Mouse (Mus musculus): ENCODE results near the gene Izumo4.

Izumo4 gene

GRCm38 (mm10) chr10:80686617-80687016 lies 15.4 kb upstream of the Izumo4 start:
- no peak for DNase-seq (ENCODE audit: extremely low spot score, low spot score)

- no peak for DNase-seq (ENCODE audit: extremely low spot score, low spot score)
Measured at GRCm38 (mm10) chr10:80687850-80688249, 14.1 kb upstream of the Izumo4 start.

GRCm38 (mm10) chr10:80692249-80693165 lies 9.5 kb upstream of the Izumo4 start:
- DNase-seq (ENCODE audit: extremely low spot score, low spot score), result no peak

- no peak for DNase-seq (ENCODE audit: extremely low spot score, low spot score)
Measured at GRCm38 (mm10) chr10:80693401-80694045, 8.5 kb upstream of the Izumo4 start.

- no peak for DNase-seq (ENCODE audit: extremely low spot score, low spot score)
Measured at GRCm38 (mm10) chr10:80694159-80694938, 7.6 kb upstream of the Izumo4 start.

- DNase-seq (ENCODE audit: extremely low spot score, low spot score), result no peak
Measured at GRCm38 (mm10) chr10:80695186-80695585, 6.8 kb upstream of the Izumo4 start.

- no peak for DNase-seq (ENCODE audit: extremely low spot score, low spot score)
Measured at GRCm38 (mm10) chr10:80695801-80696501, 6.0 kb upstream of the Izumo4 start.

- no peak for DNase-seq (ENCODE audit: extremely low spot score, low spot score)
Measured at GRCm38 (mm10) chr10:80696502-80697392, 5.2 kb upstream of the Izumo4 start.

- no peak for DNase-seq (ENCODE audit: extremely low spot score, low spot score)
Measured at GRCm38 (mm10) chr10:80697393-80697787, 4.6 kb upstream of the Izumo4 start.

GRCm38 (mm10) chr10:80697812-80698211 lies 4.2 kb upstream of the Izumo4 start:
- DNase-seq (ENCODE audit: extremely low spot score, low spot score), result no peak

GRCm38 (mm10) chr10:80698605-80699004 lies 3.4 kb upstream of the Izumo4 start:
- DNase-seq (ENCODE audit: extremely low spot score, low spot score), result no peak

GRCm38 (mm10) chr10:80700038-80700504 lies 1.9 kb upstream of the Izumo4 start:
- no peak for DNase-seq (ENCODE audit: extremely low spot score, low spot score)

GRCm38 (mm10) chr10:80700732-80701131 lies 1.3 kb upstream of the Izumo4 start:
- DNase-seq (ENCODE audit: extremely low spot score, low spot score), result no peak

GRCm38 (mm10) chr10:80702536-80703390 lies 779 bp downstream of the Izumo4 start:
- peak; percentile 92 for DNase-seq (ENCODE audit: extremely low spot score, low spot score)

- DNase-seq (ENCODE audit: extremely low spot score, low spot score), result no peak
Measured at GRCm38 (mm10) chr10:80703643-80704042, 1.7 kb downstream of the Izumo4 start.

- no peak for DNase-seq (ENCODE audit: extremely low spot score, low spot score)
Measured at GRCm38 (mm10) chr10:80704418-80704817, 2.4 kb downstream of the Izumo4 start.

- DNase-seq (ENCODE audit: extremely low spot score, low spot score), result no peak
Measured at GRCm38 (mm10) chr10:80705033-80705432, 3.0 kb downstream of the Izumo4 start.

- no peak for DNase-seq (ENCODE audit: extremely low spot score, low spot score)
Measured at GRCm38 (mm10) chr10:80705479-80705878, 3.5 kb downstream of the Izumo4 start.

GRCm38 (mm10) chr10:80710834-80711233 lies 8.8 kb downstream of the Izumo4 start:
- DNase-seq (ENCODE audit: extremely low spot score, low spot score), result no peak

Data from neural tube, embryonic 10.5 days (tissue).